Mouse (Mus musculus) heart, postnatal 0 days (tissue): ENCODE measurements around the gene Cand1.

ENCODE experiments used
- CTCF ChIP-seq: IDR thresholded peaks from 2 replicates; pipeline ENCODE4 v1.5.1; 2016; ENCODE audit warnings: antibody characterized with exemption, control low read depth, low read depth
- EP300 ChIP-seq: IDR thresholded peaks from 2 replicates; pipeline ENCODE4 v1.6.1; 2016; ENCODE audit warnings: antibody characterized with exemption, low read depth

GRCm38 (mm10) chr10:119221631-119222030 lies 18.2 kb downstream of the Cand1 start:
- TF ChIP-seq EP300, result no peak
- no peak for TF ChIP-seq CTCF
